Mouse (Mus musculus) lung, postnatal 10 days (tissue): ENCODE measurements around the gene Lamtor2.

Source experiments
- DNase-seq: peaks from one replicate; pipeline ENCODE4 v3.0.0; 2021

Gene Lamtor2

DNA sequence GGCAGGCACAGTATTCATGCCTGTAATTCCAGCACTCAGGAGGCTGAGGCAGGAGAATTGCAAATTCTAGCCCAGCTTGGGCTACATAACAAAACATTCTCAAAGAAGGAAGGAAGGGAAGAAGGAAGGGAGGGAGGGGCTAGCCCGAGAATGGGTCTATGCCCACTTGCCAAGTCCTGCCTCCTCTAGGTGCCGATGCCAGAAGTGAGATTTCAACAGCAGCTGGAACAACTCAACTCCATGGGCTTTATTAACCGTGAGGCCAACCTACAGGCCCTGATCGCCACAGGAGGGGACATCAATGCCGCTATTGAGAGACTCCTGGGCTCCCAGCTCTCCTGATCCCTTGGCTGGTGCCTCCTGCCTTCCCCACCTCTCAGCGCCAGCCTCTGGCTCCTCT is 15.0 kb upstream of the Lamtor2 start:
- peak; percentile 60 for DNase-seq

DNA sequence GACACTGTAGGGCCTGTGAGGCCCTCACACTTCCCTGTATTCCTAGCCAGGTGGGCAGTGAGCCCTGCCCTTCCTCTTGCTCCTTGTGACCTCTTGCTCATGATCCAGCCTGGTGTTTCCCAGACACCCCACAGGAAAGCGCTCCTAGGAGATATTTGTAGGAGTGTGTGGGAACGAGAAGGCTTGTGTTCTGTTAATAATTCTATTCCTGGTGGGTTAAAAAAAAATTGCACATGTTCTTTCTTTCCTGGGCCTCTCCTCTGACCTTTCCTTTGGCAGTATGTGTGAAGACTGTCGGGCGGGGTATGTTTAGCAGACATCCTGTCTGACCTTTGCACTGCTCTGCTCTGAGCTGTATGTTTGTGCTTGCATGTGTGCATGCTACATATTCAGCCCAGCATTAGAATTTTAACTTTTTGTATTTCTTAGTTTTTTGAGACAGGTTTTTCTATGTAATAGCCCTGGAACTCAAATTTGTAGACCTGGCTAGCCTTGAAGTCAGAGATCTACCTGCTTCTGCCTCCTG is 13.7 kb upstream of the Lamtor2 start:
- DNase-seq = no peak

DNA sequence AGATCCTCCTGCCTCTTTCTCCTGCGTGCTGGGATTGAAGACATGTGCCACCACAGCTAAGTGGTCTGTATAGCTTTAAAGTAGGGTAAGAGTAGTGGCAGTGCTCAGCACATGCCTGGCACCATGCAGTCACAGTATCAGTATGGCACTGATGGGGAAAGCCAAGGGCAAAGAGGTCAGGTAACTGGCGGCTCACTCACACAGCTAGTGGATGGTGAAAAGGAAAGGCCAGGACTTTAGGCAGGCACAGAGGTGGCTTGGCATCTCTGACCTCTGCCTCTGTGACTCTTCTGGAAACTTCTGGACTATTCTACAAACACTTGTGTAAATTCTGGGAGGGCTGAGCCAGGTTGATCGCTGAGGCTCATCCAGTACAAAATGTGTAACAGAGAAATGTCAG is 13.2 kb upstream of the Lamtor2 start:
- DNase-seq = no peak

DNA sequence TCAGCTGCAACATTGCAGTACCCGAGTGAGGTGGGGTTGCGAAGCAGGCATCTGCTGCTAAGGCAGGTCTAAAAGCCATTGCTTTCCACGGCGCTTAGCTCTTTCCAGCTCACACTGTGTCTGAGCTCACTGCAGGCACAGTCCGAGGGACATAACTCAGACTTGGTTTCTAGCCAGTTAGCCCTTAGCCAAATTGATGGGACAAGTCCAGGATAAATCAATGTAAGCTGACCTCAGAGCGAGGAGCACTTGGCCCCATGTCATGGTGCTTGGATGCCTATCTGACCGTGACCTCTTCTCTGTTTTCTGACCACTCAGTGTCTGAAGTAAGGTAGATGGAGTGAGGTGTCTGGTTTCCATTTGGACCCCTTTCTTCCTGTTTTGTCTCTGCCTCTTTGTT is 11.1 kb upstream of the Lamtor2 start:
- no peak for DNase-seq

DNA sequence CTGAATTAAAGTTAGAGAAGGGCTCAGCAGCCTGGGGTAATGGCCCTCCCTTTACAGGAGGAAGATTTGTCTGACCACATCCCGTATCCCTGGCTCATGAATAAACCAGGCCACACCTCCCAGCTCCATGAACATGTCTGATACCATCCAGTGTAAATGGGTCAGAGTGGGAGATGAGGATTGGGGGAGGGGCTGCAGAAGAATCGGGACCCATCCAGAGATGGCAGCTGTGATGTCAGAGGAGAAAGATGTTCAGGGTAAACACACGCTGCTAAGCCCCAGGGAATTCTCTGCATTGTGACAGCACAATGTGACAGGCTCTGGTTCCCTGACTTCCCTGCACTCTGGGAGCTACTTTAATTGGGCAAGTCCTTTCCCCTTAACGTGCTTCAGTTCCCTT is 10.6 kb upstream of the Lamtor2 start:
- peak; percentile 58 for DNase-seq

DNA sequence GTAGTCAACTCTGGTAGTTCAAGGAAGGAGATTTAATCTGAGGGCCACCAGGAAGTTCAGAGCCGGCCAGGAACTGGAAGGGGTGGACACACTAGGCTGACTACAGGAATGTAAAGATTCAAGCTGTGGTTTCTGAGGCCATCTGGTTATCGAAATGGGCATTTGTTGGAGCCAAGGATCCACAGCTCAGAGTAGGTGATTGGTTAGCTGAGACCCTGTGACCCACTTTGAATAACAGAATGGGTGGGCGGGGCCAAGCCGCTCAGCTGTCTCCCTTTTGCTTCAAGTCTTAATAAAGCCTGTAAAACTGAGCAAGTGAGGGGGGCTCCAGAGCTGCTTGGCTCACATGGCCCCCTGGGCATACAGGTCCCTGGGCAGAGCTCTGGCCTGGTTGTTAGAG is 9.1 kb upstream of the Lamtor2 start:
- peak; percentile 49 for DNase-seq

DNA sequence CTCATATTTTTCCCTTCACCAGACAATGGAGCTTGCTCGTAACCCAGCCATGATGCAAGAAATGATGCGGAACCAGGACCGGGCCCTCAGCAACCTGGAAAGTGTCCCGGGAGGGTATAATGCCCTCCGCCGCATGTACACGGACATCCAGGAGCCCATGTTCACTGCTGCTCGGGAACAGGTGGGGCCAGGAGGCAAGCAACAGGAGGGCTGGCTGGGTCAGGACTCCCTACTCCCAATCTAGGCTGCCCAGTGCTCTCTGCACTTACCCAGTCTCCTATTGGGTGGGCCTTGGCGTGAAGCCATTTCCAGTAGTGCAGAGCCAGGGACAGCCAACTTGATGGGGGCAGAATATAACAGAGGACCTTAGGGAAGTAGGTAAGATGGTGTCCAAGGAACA is 6.7 kb upstream of the Lamtor2 start:
- no peak for DNase-seq

DNA sequence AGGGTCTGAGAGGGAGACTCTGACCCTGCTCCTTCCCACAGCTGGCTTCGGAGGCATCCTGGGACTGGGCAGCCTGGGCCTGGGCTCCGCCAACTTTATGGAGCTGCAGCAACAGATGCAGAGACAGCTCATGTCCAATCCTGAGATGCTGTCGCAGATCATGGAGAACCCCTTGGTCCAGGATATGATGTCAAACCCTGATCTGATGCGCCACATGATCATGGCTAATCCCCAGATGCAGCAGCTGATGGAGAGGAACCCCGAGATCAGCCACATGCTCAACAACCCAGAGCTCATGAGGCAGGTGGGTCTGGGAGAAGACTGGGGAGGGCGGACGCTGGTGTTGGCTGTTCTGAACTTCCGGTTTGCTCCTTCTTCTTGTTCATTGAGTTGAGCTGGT is 3.7 kb upstream of the Lamtor2 start:
- no peak for DNase-seq

DNA sequence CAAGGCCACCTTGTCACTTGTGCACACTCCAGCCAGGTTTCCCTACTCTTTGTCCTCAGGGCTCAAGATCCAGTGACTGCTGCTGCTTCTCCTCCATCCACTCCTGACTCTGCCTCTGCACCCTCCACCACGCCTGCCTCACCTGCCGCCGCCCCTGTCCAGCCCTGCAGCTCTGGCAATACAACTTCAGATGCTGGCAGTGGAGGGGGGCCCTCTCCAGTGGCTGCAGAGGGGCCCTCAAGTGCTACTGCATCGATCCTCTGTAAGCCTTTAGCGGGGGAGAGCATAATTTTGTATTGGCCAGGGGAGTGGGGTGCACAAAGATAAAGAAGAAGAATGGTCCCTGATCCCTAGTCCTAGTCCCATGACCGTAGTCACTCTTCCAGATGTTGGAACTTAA is 2.9 kb upstream of the Lamtor2 start:
- DNase-seq = no peak

DNA sequence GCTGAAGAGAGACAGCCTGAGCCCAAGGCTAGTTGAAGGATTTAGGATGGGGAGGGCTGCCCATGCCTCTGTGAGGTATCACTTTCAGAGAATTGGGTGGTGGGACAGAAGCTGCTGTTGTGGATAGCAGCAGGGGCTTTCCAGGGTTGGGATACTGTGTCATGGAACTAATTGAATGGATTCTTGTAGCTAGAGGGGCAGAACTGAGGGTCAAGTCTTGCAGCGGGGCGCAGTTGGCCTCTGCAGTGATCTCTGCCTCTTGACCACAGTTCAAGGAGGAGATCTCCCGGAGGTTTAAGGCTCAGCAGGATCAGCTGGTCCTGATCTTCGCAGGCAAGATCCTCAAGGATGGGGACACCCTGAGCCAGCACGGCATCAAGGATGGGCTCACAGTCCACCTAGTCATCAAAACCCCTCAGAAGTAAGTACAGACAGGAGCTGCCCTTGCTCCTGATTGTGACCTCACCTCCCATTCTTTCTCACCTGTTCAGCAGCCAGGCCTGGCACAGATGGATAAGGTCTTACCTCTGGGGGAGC is 2.3 kb upstream of the Lamtor2 start:
- DNase-seq = no peak

DNA sequence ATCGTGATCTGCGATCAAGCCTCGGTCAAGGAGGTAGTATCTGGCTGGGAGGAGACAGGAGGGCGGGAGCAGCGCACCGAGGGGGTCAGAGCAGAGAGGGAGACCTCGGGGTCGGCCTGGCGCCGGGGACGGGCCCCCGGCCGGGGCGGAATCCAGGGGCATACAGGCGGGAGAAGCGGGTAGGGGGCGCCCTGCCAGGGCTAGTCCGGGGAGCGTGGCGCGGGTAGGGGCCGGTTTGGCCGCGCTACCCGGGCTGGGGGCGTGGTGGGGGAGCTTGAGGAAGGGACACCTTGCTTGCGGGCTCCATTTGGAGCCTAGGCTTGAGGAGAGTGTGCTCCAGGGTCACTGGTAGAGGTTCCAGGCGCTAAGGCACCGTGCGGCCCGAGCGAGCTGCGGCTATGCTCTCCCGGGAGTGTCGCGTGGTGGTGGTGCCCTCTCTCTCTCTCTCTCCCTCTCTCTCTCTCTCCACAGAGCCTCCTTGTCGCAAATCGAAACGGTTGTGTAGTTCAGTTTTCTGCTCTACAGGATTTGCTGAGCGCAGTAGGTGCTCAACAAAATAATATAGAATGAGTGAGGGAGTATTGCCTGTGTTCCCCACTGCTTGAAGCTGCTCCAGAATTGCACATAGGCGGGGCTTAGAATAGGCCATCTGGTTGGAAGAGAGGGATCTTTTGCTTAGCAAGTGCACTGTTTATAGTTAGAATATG is 1.2 kb upstream of the Lamtor2 start:
- peak; percentile 56 for DNase-seq

DNA sequence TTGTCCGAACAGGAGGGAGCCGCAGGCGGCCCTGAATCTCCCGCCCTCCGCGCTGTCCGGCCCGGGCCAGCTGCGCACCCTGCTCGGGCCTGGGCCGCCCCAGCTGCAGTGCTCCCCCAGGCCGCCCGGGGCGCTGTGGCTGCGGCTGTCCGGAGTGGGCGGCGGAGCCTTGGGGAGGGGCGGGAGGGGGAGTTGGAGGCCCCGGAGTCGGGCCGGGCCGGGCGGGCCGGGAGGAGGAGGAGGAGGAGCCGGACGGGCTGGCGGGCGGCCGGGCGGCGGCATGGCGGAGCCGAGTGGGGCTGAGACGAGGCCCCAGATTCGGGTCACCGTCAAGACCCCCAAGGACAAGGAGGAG is 628 bp upstream of the Lamtor2 start, which contains the start of gene Ubqln4:
Ubqln4 (plus strand) TSS at position 234 of the 355 bp plus-strand sequence.
- DNase-seq = peak; percentile 94

DNA sequence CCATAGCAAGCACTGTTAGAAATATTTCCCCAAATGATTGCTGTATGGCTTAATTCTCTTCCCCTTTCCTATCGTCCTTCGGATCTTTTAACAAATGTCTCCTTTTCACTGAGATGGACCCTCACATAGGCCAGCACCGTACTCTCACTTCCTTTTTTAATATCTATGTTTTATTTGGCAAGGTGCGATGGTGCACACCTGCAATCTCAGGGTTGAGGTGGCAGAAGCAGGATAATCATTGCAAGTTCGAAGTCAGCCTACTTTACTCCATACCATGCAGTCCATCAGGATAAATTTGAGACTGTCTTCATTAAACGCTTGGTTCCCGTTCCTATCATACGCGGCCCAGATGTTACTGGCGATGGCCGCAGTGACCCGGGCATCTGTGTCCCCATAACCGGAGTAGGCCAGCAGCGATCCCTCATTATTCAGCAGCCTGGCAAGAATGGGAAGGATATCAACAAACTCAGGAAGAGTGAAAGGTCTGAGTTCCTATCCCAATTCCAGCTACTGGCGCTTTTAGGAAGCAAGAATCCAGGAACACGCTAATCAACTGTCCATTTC is 710 bp downstream of the Lamtor2 start:
- no peak for DNase-seq

DNA sequence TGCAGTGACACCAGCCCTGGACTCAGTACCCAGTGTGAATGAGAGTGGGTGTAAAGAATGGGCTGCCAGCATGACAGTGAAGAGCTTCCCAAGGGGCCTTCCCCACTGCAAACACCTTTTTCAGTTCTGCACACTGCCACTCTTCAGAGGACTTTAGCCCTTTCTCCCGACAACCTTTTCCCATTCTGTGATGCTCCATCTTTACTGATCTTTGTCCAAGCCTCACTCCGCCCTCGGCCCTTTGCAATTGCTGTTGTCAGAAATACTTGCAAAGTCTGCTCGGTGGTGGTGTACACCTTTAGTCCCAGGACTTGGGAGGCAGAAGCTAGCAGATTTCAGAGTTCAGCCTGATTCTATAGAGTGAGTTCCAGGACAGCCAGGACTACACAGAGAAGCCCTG is 1.3 kb downstream of the Lamtor2 start:
- DNase-seq = no peak

DNA sequence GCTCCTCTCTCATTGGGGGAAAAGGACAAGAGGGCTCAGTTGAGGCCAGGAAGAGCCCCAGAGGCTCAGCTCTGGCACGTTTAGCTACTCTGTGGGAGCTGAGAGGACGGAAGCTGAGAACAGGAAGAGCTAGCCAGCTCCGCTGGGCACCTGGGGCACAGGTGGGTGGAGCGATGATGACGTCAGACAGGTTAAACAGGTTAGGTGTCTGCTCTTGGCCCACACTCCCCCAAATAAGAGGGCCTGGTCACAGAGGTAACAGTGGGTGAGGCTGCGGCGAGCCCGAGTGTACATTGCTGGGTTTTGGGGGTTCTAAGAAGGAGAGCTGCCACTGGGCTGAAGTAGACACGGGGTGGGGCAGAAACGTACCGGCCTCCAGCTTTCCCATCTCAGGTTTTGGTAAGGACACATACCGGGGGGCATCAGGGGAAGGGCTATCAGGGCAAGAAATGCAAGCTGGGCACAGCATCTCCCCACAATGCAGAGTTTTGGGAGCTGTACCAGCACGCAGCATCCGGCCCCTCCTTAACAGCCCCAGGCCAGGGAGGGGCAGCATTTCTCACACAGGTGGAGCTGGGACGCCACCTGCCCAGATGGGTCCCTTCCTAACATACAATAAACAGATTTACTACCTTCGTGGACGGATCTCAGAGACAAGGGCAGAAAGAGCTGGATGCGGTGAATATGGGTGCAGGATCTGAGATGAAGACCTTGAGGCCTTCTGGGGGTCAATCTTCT is 4.5 kb downstream of the Lamtor2 start, which contains the start of gene Rab25:
Rab25 (minus strand) TSS at position 121 of the 738 bp plus-strand sequence.
- peak; percentile 79 for DNase-seq

DNA sequence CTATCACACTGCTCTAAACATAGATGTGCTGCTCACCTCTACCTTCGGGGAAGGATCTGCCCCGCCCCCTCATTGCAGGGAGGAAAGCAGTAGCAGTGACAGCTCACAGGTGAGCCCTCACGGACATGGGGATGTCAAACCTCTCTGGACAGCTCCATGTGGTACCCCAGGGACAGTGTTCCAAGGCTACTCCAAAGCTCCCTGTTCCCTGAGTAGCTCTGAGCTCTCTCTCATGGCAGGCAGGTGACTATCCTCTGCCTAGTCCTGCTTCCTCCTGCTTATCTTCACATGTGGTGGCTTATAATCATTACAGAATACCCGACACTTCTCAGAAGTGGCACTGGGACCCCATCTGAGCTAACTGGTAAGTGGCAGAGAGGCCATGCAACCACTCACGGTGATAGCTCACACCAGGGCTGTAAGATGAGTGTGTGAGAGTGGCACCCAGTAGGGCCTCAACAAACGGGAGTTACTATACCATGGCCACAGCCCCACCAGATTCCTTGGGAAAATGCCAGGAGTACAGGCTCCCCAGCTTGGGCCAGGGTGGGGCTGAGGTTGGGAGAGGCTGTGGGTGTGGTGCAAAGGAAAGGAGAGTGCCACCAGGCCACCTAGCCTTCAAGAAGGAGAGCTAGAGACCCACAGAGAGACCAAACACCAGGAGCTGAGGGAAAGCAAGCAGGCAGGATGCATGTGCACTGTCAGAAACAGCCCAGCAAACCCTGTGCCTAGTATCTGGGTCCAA is 6.0 kb downstream of the Lamtor2 start:
- DNase-seq = no peak

DNA sequence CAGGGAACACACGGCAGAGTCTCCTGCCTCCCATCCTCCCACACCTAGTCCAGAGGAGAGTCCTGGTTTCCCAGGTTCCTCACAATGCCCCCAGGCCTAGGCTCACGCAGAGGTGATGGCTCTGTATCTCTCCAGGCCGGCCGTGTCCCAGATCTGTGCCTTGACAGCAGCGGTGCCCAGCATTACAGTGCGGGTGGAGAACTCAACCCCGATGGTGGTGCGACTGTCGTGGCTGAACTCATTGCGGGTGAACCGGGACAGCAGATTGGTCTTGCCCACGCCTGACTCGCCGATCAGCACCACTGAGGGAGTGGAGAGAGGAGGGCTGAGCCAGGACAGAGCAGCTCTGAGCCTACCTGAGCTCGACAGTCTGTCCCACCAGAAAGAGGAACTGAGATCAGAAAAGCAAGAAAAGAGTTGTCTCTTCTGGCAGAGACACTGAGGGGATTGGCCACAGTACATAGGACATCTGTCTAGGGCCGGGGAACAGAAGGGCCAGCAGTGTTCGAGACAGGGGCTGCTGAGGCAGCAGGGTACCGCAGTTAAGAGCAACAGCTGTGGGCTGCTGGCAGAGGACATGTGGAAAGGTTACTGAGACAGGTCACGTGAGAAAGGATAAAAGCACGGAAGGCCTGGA is 7.8 kb downstream of the Lamtor2 start:
- DNase-seq = no peak

DNA sequence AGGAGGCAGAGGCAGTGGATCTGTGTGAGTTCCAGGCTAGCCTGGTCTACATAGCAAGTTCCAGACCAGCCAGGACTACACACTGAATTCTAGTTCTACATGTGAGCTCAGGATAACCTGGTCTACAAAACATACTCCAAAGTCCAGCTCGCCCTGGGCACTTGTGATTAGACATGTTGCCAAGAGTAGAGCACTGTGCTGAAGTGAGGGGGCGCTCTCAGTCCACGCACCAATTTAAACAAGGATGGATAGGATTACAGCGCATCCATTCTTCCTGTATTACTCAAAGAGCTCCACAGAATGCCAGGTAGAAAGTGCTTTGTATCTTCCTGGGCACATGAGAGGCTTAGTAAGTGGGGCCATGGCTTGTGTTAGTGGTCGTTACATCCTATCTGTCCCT is 8.4 kb downstream of the Lamtor2 start:
- DNase-seq = peak; percentile 63

DNA sequence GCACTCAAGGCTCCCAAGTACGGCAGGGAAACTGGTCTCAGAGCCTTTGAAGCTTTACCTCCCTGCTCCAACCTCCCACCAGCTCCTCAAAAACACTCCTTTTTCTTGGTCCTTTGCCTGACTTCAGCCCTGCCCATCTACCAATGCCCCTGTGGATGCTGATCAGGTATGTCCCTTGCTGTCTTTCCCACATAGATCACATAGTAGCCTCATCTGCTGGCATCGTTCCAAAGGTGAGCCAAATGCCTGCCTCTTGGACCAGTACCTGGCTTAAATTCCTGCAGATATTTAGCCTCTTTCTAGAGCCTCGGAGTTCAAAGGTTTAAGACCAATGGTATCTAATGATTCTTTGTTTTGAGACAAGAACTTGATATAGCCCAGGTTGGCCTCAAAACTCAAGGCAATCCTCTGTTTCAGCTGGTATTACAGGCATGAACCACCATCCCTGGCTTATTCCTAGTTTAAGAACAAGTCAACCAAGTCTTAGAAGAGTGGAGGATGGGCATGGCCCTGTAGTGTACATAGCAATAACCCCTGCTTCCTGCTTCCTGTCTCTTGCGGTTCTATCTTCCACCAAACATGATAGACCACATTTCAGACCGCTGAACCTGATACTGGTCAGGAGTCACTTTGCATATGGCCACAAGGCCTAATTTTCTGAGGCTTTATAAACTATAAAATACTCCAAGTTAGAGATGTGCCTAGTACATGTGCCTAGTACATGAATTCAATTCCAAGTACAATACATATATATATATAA is 9.0 kb downstream of the Lamtor2 start:
- DNase-seq = no peak

DNA sequence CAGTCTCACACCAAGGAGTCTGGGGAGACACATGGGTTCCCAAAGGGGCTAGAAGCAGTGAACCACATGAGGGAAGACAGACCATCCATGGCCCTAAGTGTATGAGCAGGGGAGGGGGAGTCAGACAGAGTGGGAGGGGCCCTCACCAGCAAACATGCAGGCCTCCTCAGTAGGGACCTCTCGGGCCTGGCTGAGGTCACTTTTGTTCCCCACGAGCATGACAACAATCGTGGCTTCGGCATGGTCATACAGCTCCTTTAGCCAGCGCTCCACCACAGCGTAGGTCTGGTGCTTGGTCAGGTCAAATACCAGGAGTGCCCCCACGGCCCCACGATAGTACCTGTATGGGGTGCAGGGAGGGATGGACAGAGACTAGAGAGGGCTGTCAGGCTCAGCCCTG is 9.7 kb downstream of the Lamtor2 start:
- DNase-seq = no peak

DNA sequence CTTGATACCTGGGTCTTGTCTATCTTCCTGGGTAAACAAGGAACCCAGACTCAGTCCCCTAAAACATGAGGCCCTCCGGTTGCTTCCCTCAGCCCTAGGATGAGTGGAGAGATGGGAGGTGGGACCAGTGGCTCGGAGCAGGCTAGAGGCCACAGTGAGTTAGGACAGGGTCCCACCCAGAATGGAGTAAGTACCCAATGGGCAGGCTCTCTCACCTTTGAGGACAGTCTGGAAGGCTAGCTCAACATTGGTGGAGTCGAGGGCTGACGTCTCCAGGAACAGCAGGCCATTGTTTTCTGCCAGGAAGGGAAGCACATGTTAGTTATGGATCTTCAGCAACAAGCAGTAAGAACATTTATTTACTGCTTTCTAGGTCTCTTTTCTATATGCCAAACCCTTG is 10.4 kb downstream of the Lamtor2 start:
- no peak for DNase-seq
